Mouse (Mus musculus) spleen, postnatal 0 days (tissue): Measurements from ENCODE around the gene Cplx1. TPM values are rescaled to one million over a fixed set of nuclear protein-coding genes. Genes with fewer than 3 reads are reported as not detected.

Source experiments
- polyA plus RNA-seq: library from polyadenylated mRNA; unstranded; fragments of >200 nt; fragmentation: Nextera tagmentation; extraction: Ambion mirVana; gene quantifications from 2 replicates; pipeline ENCODE4 v1.2.1, GENCODE M21; 2015

The Cplx1 gene
- polyA plus RNA-seq = 0.12 TPM in 1 of 2 replicates, not detected in the other

DNA sequence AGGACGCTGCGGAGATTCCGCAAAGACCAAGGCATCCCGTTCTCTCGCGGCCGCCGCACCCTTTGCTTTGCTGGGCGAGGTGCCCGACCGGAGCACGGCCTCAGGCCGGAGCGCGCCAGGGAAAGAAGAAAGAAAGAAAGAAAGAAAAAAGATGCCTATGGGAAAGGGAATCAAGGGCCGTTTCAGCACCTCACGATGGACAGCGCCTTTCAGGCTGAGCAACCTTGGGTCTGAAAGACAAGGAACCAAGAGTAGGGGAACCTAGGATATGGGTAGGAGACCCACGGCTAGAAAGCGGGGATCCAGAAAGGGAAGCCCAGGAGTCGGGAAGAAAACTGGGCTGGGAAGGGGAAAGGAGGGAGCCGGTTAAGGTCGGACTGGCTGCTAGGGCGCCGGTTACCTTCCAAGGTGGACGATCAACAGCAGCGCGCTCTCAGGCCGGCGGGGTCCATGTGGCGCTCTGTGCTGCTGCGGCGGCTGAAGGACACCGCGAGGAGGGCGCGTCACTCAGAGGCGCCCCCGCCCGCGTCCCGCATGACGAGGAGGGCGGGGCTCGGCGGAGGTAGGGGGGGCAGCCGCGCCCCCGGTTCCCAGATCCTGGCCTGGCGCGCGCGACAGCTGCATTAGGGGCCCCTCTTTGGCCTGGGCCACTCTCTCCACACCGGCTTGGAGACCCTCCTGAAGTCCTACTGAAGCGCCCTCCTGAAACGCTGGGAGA lies at the start of gene Cplx1:
Gene Cplx1 (minus strand): TSS at position 536 of the 718 bp plus-strand sequence.

Other genes with a start within 250 kb of the Cplx1 start
- gene Pigg, start 237.4 kb downstream of the Cplx1 start, polyA plus RNA-seq = 2.9 and 3.2 TPM in 2 replicates
- gene Gm42517, start 182.1 kb downstream of the Cplx1 start, polyA plus RNA-seq = 0.29 and 0.34 TPM in 2 replicates
- 0.10 and 0.24 TPM in 2 replicates for gene Pde6b, start 161.6 kb downstream of the Cplx1 start, polyA plus RNA-seq
- gene Atp5k, start 115.6 kb downstream of the Cplx1 start, polyA plus RNA-seq = 300 and 334 TPM in 2 replicates
- 0.24 and 0.34 TPM in 2 replicates for gene Mfsd7a, start 101.1 kb downstream of the Cplx1 start, polyA plus RNA-seq
- 6.2 and 6.6 TPM in 2 replicates for gene Pcgf3, start 88.8 kb downstream of the Cplx1 start, polyA plus RNA-seq
- gene Gak, start 79.7 kb upstream of the Cplx1 start, polyA plus RNA-seq = 25.4 and 27.5 TPM in 2 replicates
- gene Tmem175, start 79.7 kb upstream of the Cplx1 start, polyA plus RNA-seq = 13.6 and 15.8 TPM in 2 replicates
- 4.3 and 5.1 TPM in 2 replicates for gene Idua, start 110.3 kb upstream of the Cplx1 start, polyA plus RNA-seq
- 2.6 and 4.0 TPM in 2 replicates for gene Dgkq, start 119.6 kb upstream of the Cplx1 start, polyA plus RNA-seq
- 8.5 and 11.3 TPM in 2 replicates for gene Slc26a1, start 125.5 kb upstream of the Cplx1 start, polyA plus RNA-seq
- 8.7 and 9.4 TPM in 2 replicates for gene Fgfrl1, start 142.4 kb upstream of the Cplx1 start, polyA plus RNA-seq
- 1.2 and 1.6 TPM in 2 replicates for gene Rnf212, start 225.0 kb upstream of the Cplx1 start, polyA plus RNA-seq
- gene Tmed11, start 245.3 kb upstream of the Cplx1 start, polyA plus RNA-seq = 0.28 TPM in 1 of 2 replicates, not detected in the other